Mouse (Mus musculus) small intestine, adult 2 months (tissue): Measurements from ENCODE around the gene Zfp90. TPM values are rescaled to one million over a fixed set of nuclear protein-coding genes. Genes with fewer than 3 reads are reported as not detected.

Source experiments
- H3K27ac ChIP-seq: fragments of 200-500 bp; 2 replicates; pipeline ENCODE4 v1.5.1; 2012; ENCODE audit warnings: low read depth, low read length, control low read depth, inconsistent platforms; ENCODE audit not compliant: insufficient read depth
- H3K27me3 ChIP-seq: fragments of 200-500 bp; 2 replicates; pipeline ENCODE4 v1.6.1; 2012; ENCODE audit warnings: mild to moderate bottlenecking, moderate library complexity, low read length, inconsistent platforms; ENCODE audit not compliant: control insufficient read depth, insufficient read depth
- H3K36me3 ChIP-seq: fragments of 200-500 bp; 2 replicates; pipeline ENCODE4 v1.6.1; 2012; ENCODE audit warnings: mild to moderate bottlenecking, low read length, control low read depth, inconsistent platforms; ENCODE audit not compliant: control insufficient read depth, insufficient read depth
- H3K4me1 ChIP-seq: fragments of 200-500 bp; 2 replicates; pipeline ENCODE4 v1.6.1; 2012; ENCODE audit warnings: low read length, inconsistent platforms, mixed read lengths; ENCODE audit not compliant: control insufficient read depth, insufficient read depth, insufficient read length
- H3K4me3 ChIP-seq: fragments of 200-500 bp; 2 replicates; pipeline ENCODE4 v1.5.1; 2012; ENCODE audit warnings: low read depth, mild to moderate bottlenecking, control low read depth, inconsistent platforms, low read length, moderate library complexity
- CTCF ChIP-seq: fragments of 200-500 bp; IDR thresholded peaks from 2 replicates; pipeline ENCODE4 v1.5.1; 2012; ENCODE audit warnings: low read depth, mild to moderate bottlenecking, control low read depth, inconsistent platforms, low read length, moderate library complexity, mixed read lengths; ENCODE audit not compliant: insufficient replicate concordance, insufficient read length; ENCODE audit errors: extremely low read depth
- POLR2A ChIP-seq: fragments of 200-500 bp; IDR thresholded peaks from 2 replicates; pipeline ENCODE4 v1.6.1; 2012; ENCODE audit warnings: low read depth, mild to moderate bottlenecking, control low read depth, inconsistent platforms, low read length, moderate library complexity
- WGBS: fragments of 180-500 bp; shearing (Covaris S2); methylation state at CpG from one replicate; pipeline ENCODE4 v1.1.7; 2018; 5-methylcytosine and 5-hydroxymethylcytosine counted together
- polyA plus RNA-seq: library from polyadenylated mRNA; depleted of rRNA; stranded (reverse); fragments of >200 nt; gene quantifications from 2 replicates; pipeline ENCODE4 v1.2.3, GENCODE M21; 2012; rRNA removed

Gene Zfp90
- polyA plus RNA-seq, result 0.60 and 0.70 TPM in 2 replicates

DNA sequence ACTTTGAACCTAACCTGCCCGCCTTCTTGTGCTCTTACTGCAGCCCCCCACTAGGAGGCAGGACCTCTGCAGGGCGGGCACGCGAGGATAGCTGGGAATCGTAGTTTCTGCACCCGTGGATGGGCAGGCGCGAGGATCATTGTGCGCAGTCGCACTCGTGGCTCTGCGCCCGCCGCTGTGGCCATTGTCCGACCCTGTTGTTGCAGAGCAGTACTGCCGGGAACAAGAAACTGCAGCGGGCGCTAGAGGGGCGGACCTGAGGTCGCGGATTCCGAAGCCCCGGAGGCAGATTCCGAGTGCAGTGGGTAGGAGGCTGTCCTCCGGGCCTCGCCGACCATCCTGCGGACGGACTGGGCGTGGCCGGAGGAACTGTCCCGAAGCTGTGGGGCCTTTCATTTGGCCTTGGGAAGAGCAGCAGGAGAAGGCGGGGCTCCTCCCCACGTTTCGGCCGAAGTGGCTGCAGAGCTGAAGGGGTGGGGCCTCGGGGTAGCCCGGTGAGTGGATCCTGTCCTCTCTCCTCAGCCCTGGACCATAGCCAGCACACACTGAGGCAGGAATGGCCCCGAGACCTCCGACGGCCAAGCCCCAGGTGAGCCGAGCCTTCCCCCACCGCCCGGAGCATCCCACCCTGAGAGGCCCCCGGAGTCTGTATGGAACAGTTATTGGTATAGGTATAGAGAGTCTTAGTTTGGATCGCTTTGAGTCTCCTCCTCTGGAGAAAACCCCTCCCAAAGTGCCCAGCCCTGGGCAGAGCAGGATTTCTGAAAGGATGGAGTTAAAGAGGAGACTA lies at the start of gene Zfp90:
Gene Zfp90 (plus strand): TSS at position 146 of the 790 bp plus-strand sequence.
- no peak for TF ChIP-seq POLR2A
- TF ChIP-seq CTCF, result peak; percentile 67; the same call in 1 of the 2 replicates
- Histone ChIP-seq H3K4me3 (peak within 1 kb of the TSS; percentile 94), H3K36me3 (0 out of 2 replicates have a peak, but pooled peaks cover 3% of the 10 kb centered on the region), H3K27me3 (no peaks in the 10 kb centered on the region), H3K4me1 (no peaks in the 10 kb centered on the region), H3K27ac (peak within 1 kb of the TSS; percentile 50)
- under 1% methylated on average over 46 of the region's 46 CpGs for WGBS

DNA sequence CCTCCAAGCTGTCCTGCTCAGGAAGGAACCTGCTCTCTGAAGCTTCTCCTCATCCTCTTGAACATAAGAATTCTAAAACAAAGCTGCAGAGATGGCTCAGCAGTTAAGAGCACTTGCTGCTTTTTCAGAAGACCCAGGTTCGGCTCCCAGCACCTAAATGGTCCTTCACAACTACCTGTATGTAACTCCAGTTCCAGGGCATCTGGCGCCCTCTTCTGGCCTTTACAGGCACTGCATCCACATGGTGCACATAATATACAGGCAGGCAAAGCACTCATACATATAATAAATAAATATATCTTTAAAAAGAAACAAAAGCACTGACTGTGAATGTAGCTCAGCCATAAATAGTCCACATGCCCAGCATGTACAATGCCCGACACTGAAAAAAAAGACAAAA lies 46.6 kb upstream of the Zfp90 start:
- Histone ChIP-seq H3K4me1 (no peaks in the 10 kb centered on the region), H3K27ac (no peak overlapping the region), H3K27me3 (no peaks in the 10 kb centered on the region), H3K36me3 (no peaks in the 10 kb centered on the region), H3K4me3 (no peak overlapping the region)
- WGBS, result 72% methylated on average over 3 of the region's 3 CpGs
- TF ChIP-seq POLR2A (no peak), CTCF (peak; percentile 27; the same call in 1 of the 2 replicates)

DNA sequence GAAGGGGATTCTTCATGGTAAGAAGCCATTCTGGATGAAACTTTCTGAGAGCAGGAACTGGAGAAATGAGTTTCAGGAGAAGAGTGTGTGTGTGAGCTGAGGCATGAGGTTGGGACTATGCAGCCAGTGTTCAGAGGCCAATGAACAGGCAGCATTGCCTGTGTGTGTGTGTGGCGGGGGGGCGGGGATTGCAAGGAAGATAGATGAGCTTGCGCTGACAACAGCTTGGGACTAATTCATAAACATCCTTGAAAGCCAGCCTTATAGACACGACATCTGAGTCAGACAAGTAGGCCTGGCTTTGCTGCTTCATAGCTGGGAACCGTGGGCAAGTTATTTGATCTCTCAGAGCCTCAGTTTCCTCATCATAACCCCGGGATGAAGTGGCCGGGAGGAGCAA lies 46.1 kb upstream of the Zfp90 start:
- Histone ChIP-seq H3K4me3 (no peak overlapping the region), H3K27me3 (no peaks in the 10 kb centered on the region), H3K4me1 (no peaks in the 10 kb centered on the region), H3K27ac (no peak overlapping the region), H3K36me3 (no peaks in the 10 kb centered on the region)
- 80% methylated on average over 7 of the region's 7 CpGs for WGBS
- no peak for TF ChIP-seq CTCF
- no peak for TF ChIP-seq POLR2A

DNA sequence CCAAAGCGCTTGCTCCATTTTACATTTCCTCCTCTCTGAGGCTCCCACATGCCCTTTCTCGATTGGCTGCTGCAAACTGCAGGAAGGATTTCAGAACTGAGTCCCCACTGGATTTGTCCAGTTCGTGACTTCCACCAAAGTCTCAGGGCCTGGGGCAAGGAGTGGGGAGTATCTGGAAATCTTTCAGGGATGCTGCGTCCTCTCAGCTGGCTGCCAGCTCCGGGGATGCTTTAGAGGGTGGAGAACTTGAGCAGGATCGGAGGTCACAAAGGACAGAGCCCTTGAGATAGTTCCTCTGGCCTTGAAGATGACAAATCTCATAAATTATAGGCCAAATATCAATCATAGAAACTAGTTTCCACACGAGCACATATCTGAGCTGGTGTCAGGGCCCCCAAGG lies 39.2 kb upstream of the Zfp90 start:
- no peaks in the 10 kb centered on the region for H3K27me3 ChIP-seq
- WGBS, result 73% methylated on average over 7 of the region's 7 CpGs
- H3K4me3 ChIP-seq, result no peak overlapping the region
- H3K4me1 ChIP-seq, result peaks cover 12% of the 10 kb centered on the region; the same call in 1 of the 2 replicates
- no peak for TF ChIP-seq CTCF
- TF ChIP-seq POLR2A, result no peak
- no peaks in the 10 kb centered on the region for H3K36me3 ChIP-seq
- H3K27ac ChIP-seq, result no peak overlapping the region

DNA sequence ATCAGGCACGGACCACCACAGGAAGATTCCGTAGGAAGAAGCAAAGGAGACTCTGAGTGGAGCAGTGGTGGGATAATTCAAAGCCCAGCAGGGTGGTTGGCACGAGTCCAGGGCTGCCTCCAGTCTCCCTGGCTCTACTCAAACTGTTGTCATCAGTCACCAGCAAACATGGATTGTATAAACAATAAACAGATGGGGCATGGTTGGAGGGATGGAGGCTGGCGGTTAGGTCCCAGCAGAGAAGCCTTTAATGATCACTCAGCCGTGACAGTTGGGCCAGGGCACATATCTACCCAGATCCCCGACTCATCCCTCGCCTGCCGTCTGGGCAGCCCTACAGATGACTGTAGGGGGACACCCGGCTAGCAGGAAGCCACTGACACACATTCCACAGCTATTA lies 38.3 kb upstream of the Zfp90 start:
- TF ChIP-seq CTCF (no peak), POLR2A (no peak)
- Histone ChIP-seq H3K27ac (no peak overlapping the region), H3K4me1 (peaks cover 12% of the 10 kb centered on the region; the same call in 1 of the 2 replicates), H3K27me3 (no peaks in the 10 kb centered on the region), H3K36me3 (no peaks in the 10 kb centered on the region), H3K4me3 (no peak overlapping the region)
- WGBS, result 72% methylated on average over 9 of the region's 9 CpGs

DNA sequence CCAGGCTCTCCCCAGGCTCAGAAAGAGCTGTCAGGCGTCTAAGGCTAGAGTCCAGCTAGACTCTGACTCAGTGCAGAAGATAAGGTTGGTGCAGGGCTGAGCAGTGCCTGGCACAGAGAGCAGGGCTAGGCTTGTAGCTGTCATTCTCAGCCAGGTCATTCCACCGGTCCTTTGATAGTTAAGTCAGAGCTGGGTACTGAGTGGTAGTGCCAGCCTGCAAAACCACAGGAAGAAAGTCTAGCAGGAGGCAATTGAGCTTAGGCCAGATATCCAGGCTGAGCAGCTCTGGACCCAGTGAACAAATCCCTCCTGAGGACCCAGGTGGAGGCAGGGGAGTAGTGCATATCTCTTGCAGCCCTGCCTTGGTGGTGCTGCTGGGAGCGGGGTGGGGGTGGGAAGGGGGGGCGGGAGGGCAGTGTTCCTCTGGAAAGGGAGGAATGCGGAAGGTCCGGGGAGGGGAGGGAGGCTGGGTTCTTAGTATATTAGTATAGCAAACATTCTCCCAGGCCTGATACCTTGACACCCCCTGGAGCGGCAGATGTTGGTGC lies 36.6 kb upstream of the Zfp90 start:
- Histone ChIP-seq H3K36me3 (no peaks in the 10 kb centered on the region), H3K27me3 (no peaks in the 10 kb centered on the region), H3K4me3 (no peak overlapping the region), H3K4me1 (peaks cover 12% of the 10 kb centered on the region; the same call in 1 of the 2 replicates), H3K27ac (no peak overlapping the region)
- 25% methylated on average over 7 of the region's 7 CpGs for WGBS
- TF ChIP-seq CTCF, result no peak
- TF ChIP-seq POLR2A, result no peak

DNA sequence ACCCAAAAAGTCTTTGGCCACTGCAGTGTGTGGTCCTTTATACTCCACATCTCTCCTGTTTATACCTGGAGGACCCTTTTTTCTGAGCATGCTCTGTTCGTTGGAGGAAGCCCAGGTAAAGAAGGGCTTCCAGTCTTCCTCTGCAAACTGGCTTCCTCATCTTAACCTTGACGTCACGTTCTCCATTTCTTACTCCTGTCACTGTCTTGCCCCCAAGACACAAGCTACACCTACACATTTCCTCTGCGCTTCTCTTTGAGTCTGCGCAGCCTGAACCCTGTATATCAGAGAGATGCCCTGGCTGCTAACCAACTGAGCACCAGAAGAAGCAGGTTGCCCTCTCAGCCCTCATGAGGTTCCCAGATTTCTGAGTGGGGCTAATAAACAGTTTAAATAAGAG lies 35.8 kb upstream of the Zfp90 start:
- TF ChIP-seq CTCF, result no peak
- WGBS, result 75% methylated on average over 5 of the region's 5 CpGs
- Histone ChIP-seq H3K27ac (no peak overlapping the region), H3K4me1 (peaks cover 12% of the 10 kb centered on the region; the same call in 1 of the 2 replicates), H3K27me3 (no peaks in the 10 kb centered on the region), H3K36me3 (no peaks in the 10 kb centered on the region), H3K4me3 (no peak overlapping the region)
